Mouse (Mus musculus) cerebellum, adult 8-10 months (tissue): Measurements from ENCODE around the gene Acot8.
"Not testable (repeated sequence)": the region's sequence is repeated elsewhere in the genome, so short reads cannot be mapped to it uniquely, and the experiment has no call there.

Experiments
- DNase-seq: peaks from one replicate; pipeline ENCODE4 v3.0.0; 2022

The Acot8 gene

DNA sequence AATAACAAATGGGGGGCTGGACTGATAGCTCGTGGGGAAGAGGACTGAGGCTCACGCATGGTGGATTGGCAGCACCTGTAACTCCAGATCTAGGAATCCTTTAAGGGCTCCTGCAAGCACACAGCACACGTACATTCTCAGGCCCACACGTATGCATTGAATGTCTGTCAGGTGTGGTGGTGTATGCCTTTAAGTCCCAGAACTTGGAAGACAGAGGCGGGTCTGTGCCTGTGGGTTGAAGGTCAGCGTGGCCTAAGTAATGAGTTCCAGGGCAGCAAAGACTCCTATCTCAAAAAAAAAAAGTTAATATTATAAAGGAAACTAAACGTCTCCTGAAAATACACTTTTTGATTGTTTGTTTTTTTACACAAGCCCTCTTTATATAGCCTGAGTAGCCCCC lies 1.9 kb upstream of the Acot8 start:
- no peak for DNase-seq

DNA sequence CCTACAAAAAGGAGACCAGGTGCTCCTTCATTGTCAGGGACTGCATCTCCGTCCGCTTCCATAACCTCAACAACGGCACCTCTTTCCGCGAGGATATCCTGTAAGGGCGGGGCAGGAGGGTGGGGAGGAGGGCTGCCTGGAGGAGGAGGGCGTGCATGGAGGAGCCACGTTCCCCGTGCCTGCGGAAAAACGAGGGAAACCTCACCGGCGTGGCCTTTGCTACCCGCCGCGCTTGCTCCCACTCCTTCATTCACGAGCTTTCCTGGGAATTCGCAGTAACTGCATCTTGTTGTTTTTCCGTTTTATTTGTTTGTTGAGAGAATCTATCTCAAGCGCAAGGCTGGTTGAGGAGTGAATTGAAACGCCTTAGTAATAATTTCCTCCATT lies 643 bp upstream of the Acot8 start:
- DNase-seq, result no peak

DNA sequence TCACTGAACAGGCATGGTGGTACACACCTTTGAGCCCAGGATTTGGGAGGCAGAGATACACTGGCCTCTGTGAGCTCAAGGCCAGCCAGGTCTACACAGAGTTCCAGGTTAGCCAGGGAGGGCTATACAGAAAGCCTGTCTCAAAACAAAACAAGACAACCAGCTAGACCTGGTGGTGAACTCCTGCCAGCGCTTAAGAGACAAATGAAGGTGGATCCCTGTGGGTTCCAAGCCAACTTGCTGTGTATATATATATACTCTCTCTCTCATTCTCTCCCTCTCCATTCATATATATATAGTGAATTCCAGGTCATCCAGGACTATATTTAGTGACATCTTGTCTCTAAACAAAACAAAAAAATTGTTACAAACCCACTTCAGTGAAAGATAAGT lies 765 bp downstream of the Acot8 start:
- no peak for DNase-seq

DNA sequence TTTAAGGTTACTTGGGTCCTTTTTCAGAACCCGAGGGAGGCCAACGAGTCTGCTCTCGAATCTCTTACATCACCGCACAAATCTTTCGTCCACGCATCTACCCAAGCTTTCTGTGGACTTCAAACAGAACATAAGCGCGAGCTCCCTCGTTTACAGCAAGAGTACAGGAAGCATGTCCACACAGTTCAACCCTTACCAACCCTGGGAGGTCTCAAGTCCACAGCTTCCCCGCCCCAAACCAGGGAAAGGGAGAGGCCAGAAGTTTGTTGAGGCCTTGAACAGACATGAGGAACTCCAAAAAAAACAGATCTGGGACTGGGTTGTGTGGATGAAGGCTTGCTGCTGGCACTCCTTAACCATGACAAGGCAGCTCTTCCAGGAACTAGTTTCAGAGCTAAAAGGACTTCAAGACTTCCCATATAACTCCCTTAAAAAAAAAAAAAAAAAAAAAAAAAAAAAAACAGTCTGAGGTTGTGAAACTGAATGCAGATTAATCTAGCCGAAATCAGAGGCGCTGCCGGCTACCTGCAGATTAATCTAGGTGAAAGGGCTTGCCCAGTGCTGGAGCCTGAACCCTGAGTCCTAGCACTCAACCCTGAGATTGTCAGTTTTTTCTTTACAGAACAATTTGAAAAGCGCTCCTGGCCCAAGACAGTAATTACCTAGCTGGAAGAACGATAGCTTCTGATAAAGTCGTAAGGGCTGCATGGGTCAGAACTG lies 1.3 kb downstream of the Acot8 start:
- no peak for DNase-seq

DNA sequence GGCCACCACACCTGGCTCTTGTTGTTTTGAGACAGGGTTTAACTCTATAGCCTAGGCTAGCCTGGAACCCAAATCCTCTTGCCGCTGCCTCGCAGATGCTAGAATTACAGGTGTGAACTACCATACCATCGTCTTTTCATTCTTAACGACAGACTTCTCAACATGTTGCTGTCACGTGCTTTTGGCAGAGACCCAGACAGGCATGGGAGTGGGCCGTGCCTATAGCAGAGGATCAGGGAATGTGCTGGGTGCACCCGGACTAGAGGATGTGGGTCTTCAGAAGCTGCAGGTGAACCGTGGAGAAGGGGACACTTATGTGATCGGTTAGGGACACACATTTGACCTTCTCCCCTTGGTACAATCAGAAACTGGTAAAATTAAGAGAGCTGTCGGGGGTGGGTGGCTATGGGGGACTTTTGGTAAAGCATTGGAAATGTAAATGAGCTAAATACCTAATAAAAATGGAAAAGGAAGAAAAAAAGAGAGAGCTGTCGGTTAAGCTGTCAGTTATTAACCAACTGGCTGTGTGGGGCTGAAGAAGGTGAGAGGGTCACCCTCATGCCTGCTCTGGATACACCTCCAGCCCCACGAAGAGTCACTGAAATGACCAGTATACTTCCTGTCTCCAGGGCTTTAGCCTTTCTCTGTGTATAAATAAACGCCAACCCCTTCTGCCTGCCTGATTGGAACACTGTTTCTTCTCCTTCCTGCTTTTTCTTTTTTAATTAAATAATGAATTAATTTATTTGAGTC lies 4.3 kb downstream of the Acot8 start:
- no peak for DNase-seq

DNA sequence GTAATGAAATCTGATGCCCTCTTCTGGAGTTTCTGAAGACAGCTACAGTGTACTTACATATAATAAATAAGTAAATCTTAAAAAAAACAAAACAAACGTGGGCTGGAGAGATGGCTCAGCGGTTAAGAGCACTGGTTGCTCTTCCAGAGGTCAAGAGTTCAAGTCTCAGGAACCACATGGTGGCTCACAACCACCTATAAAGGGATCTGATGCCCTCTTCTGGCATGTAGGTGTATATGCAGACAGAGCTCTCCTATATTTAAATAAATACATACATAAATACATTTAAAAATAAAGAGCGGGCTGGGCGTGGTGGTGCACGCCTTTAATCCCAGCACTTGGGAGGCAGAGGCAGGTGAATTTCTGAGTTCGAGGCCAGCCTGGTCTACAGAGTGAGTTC lies 6.1 kb downstream of the Acot8 start:
- not testable (repeated sequence) for DNase-seq

DNA sequence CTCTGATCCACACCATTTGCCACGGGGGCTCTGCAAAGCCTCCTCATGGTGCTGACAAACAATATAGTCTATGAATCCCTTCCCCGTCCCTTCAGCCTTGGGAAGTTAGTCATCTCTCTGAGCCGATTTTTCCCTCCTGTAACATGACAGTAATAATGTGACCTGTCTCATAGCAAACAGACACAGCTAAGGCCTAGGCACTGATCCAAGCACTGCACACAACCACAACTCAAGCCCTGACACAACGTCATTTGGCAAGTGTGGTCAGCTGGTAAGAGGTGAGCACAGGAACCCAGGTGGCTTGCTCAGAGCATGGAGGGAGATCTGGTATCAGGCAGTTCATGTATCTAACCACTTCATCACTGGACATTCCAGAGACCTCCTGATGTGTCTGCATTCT lies 8.8 kb downstream of the Acot8 start:
- DNase-seq, result no peak

DNA sequence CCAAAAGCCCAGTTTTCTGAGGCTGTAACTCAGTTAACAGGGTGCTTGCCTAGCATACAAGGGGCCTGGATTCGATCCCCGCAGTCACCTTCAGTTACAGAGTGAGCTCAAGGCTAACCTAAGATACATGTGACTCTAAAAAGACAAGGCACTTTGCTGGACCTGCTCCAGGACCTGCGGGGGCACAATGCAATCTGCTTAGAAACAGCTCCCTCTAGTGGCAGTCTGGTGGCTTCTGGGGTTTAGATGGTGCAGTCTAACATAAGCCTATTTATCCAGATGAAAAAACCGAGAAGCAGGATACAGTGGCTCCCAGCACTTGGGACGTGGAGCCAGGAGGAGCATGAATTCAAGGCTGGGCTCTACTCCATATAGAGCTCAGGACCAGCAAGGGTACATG lies 10.4 kb downstream of the Acot8 start:
- peak; percentile 83 for DNase-seq

DNA sequence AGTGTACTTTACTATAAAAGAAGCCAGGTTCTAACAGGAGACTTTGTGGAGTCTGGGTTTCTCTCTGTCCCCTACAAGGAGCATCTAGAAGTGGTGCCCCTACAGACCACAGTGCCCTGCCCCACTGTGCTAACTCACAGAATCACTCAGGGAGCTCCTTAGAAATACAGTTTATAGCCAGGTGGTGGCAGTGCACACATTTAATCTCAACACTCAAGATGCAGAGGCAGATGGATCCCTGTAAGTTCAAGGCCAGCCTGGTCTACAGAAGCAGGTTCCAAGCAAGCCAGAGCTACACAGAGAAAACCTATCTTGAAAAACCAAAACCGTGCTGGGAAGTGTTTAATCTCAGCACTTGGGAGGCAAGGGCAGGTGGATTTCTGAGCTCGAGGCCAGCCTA lies 10.9 kb downstream of the Acot8 start:
- DNase-seq, result no peak

DNA sequence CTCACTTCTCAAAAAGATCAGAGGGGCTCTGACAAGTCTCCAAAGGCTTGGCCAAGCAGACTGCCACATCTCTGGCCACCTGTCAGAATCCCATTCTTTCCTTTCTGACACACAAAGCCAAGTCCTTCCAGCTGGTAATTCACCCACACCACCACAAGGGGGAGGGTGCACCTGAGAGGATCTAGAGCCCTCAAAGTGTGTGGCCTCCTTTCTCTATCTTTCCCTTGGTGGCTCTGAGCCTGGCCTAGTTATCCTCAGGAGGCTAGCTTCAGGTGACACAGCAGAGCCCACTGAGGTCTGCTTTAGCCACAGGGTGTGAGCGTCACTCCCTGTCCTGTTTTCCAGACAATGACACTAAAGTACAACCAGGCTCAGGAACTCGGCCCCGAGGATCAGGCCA lies 11.4 kb downstream of the Acot8 start:
- peak; percentile 74 for DNase-seq

DNA sequence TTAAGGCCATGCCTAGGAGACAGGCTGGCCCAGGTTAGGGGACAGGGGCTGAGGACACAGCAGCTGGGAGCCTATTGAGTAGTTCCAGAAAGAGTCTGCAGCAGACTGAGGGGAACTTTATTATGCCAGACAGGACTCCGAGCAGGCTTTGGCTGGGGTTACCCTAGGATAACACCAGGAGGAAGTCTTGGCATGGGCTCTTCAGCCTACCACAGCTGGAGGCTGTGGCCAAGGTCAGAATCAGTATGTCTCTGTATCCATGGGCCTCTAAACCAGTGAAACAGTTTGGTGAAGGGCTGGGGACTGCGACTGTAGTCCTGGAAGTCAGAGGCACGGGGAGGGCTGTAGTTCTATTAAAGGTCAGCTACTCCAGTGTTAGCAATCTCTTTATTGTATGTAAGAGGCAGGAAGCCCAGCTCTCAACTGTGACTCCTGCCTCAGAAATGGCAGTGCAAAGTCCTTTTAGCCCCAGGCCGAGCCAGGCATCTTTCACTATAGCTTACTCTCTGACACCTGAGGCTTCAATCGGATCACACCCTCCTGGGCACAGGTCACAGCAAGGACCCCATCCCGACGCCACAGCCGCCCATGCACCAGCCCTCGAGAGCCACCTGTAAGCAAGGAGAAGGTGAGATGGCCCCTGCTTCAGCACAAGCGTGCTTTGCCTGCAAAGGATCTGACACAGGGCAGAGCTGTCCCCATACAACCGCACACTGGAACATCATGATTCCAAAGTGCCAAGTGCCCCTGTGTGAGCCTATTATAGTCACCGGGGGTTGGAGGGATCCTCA lies 12.1 kb downstream of the Acot8 start:
- no peak for DNase-seq

DNA sequence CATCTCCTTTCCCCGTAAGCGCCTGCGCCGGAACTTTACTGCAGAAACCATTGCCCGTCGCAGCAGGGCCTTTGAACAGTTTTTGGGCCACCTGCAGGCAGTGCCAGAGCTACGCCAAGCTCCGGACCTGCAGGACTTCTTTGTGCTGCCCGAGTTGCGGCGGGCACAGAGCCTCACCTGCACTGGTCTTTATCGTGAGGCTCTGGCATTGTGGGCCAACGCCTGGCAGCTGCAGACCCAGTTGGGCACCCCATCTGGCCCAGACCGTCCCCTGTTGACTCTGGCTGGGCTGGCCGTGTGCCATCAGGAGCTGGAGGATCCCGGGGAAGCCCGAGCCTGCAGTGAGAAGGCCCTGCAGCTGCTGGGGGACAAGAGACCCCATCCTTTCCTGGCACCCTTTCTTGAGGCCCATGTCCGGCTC lies 12.8 kb downstream of the Acot8 start:
- peak; percentile 57 for DNase-seq

DNA sequence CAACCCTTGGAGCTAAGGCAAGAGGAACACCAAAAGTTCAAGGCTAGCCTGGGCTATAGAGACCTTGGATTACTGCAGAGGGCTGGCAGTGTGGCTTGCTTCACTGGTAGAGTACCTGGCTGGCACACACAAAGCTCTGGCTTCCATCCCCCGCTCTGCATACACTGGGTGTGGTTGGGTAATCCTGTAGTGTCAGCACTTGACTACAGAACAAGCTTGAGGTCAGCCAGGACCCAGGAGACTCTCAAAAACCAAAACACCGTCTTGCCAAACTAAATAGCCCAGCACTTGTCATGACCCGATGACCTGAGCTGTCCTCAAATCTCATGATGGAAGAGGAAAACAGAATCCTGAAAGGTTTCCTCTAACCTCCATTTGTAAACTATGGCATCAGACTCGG lies 14.2 kb downstream of the Acot8 start:
- no peak for DNase-seq

DNA sequence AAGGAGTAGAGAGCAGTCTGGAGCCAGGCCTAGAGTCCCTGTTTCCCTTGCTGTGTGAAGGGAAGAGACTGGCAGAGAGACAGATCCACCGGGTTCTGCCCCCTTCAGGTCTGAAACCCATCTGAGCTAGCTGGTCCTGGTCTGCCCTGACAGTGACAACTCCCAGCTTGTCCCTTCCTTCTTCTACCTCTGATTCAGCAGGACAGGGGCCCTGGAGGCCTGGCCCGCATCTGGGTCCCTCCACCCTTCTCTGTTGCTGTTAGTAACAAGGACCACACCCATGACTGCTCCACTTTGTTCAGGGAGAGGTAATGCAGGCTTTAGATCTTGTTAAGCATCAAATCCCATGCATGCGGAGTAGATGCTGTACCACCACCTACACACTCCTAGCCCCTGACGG lies 16.3 kb downstream of the Acot8 start:
- no peak for DNase-seq

DNA sequence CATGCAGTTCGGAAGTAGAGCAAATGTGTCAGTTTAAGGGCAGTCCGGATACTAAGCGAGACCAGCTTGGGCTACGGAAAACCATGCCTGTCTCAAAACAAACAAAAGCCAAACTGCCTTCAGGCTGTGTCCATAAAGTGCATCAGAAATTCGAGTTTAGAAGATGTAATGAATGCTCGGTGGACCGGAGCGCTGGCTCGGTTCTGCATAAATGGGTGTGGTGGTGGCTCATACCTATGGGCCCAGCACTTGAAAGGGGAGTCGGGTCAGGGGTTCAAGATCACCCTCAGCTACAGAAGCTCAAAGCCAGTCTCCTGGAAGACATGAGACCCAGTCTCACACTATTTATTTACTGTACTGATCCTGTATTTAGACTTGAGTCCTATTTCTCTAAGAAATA lies 16.9 kb downstream of the Acot8 start:
- no peak for DNase-seq

DNA sequence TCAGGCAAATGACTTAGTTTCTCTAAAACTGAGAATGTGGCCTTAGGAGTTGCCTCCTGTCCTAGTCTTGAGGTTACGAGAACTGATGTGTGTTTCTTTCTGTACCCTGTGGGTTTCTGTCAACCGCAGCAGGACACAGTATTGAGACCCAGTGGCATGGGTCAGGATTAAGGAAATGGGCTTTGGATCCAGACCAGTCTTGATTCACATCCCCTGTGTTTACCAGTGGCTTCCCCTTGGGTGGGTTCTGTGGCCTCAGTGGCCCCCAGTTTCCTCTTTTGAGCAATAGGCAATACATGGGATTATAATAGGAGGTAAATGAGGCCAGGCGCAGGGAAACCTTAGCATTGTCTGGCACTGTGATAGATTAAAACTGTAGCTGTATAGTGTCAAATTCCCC lies 17.6 kb downstream of the Acot8 start:
- DNase-seq, result no peak

DNA sequence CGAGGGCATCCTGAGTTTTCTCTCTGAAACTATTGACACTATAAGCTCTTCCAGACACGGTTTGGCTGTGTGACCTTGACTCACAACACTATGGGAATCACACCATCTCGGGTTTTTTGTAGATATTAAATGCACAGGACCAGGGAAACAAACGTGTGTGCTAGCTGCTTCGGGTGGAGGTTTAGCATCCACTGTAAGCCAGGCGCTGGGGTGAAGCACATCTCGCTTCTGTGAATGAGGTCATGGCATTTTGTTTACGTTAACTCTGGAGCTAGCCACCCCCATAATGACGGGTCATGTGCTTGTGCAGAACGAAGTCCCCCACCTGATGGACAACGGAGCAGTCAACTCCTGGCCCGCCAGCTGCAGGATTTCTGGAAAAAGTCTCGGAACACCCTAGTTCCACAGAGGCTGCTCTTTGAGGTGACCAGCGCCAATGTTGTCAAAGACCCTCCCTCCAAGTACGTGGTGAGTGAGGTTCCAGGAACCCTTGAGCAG lies 18.2 kb downstream of the Acot8 start:
- DNase-seq, result peak; percentile 47

DNA sequence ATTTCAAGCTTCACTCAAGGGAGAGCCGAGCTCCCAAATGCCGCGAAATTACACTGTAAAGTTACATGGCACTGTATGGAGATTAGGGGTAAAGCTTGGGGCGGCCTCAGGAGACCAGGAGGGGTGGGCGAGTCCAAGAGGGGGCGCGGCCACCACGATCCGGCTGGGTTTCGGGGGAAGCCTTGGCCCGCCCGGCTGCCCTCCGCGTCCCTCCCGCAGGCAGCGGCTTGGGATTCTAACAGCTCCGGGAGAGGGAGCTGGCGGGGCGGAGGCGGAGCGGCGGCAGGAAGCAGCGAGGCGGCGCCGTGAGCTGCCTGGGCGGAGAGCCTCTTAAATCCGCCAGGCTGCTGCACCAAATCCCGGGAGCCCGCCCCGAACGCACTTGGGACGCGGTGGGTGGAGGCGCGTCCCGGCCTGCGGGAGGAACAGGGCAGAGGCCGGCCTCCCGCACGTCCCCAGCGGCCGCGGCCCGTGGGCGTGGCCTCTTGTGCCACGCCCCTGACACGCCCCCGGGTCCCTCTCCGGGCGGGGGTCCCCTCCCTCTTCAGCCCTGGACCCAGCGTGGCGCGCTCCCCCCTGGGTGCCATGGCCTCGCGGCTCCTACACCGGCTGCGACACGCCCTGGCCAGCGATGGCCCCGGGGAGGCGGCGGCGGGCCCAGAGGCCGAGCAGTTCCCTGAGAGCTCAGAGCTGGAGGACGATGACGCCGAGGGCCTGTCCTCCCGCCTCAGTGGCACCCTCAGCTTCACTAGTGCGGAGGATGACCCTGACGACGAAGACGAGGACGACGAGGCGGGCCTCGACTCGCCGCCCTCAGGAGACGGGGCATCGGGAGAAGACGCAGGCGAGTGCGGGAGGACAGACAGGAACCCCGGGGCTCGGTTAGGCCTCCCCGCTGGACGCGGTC lies 18.9 kb downstream of the Acot8 start, which contains the start of gene Snx21:
Gene Snx21 (plus strand): TSS at position 343 of the 907 bp plus-strand sequence.
- peak; percentile 88 for DNase-seq

DNA sequence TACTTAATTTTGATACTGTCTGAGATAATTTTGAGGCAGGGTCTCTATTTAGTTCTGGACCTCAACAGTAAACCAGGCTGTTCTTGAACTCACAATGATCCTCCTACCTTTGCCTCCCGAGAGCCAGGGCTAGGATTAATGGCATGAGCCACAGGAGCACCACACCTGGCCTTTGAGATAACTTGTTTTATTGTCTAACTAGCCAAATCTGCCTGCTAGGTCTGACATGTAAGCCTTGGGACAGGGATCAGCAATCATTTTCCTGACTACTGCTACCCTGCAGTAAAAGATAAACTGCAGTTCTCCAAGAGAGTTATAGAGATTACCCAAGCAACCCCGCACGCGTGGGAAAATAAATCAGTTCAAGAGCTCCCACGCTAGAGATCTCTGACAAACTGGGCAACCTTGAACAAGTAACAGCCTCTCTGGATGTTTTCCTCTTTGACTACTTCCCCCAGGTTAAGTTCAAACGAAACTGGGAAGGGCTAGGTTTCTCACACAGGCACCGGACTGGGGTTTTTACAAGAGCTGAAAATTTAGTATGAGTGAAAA lies 19.7 kb downstream of the Acot8 start:
- DNase-seq, result no peak

DNA sequence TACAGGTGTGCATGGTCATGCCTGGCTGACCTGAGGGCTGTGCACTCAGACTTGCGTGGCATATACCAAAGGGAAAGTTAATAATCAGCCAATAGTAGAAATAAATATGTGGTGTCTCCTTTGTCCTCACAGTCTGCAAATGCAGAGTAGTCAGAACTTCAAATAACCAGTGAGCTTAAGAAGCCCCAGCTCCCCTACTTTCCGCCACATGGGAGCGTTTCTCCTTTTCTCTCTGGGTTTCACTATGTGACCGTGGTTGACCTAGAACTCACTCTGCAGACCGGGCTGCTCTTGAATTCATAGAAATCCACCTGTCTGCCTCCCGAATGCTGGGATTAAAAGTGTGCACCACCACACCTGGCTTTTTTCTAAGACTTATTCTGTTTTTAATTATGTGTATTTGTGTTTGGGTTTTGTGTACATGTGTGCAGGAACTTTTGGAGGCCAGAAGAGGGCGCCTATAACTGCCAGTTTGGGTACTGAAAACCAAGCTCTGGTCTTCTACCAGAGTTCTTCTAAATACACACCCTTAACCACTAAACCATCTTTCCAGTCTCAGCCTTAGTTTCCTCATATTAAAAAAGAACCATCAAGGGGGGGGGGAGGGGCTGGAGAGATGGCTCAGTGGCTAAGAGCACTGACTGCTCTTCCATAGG lies 20.6 kb downstream of the Acot8 start:
- DNase-seq, result no peak

DNA sequence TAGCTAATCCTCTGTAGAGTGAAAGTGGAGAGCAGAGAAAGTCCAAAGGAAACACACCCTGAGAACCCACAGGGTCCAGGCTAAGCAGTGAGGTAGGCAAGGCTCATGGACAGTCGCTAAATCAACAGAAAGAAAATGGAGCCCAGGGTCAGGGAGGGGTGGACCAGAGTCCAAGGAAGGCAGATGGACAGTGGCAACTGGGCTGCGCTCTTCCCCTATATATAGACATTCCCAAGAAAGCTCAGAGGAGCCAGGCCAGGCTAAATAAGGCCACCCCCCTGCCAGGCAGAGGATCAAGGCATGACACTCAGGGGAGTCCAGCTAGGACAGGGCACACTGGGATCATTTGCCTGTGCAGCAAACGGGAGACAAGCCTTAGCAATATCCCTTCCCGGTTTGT lies 22.8 kb downstream of the Acot8 start:
- DNase-seq, result no peak
